Mouse (Mus musculus): ENCODE results near the gene Ndufb7. TPM values are rescaled to one million over a fixed set of nuclear protein-coding genes. Genes with fewer than 3 reads are reported as not detected.
A peak's percentile ranks its signal among the peaks of the same experiment; 100 is the strongest.
"Not testable (repeated sequence)": the region's sequence is repeated elsewhere in the genome, so short reads cannot be mapped to it uniquely, and the experiment has no call there.

Gene Ndufb7
- polyA plus RNA-seq, 1 experiment = 294 TPM

GRCm38 (mm10) chr8:83568755-83569154, 2.3 kb downstream of the Ndufb7 start:
- DNase-seq (ENCODE audit: low read depth) = no peak
- TF ChIP-seq CTCF (IDR thresholded peaks at IDR 0.05; ENCODE audit: borderline replicate concordance, extremely low read depth, insufficient read depth, insufficient read length) (no peak), POLR2A (IDR thresholded peaks at IDR 0.05; ENCODE audit: borderline replicate concordance, extremely low read depth, insufficient read depth, insufficient read length, poor library complexity, severe bottlenecking) (no peak)

DNA sequence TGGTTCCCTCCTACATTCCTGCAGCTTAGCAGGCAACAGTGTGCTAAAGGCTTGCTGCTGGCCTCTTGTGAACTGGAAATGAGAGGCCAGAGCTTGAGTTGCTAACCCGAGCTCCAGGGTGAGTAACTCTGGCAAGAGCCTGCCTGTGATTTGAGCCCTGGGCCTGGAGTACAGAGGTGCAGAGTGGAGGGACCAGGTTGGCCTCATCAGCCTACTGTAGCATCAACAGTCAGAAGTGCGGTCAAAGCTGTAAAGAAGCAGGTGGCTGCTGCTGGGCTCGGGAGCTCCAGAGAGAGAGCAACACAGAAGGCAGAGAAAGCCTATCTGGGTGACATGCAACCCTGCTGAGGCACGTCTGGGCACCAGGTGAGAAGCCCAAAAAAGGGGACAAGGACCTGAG, 2.7 kb downstream of the Ndufb7 start:
- TF ChIP-seq POLR2A (IDR thresholded peaks at IDR 0.05; ENCODE audit: borderline replicate concordance, extremely low read depth, insufficient read depth, insufficient read length, poor library complexity, severe bottlenecking) (no peak), CTCF (IDR thresholded peaks at IDR 0.05; ENCODE audit: borderline replicate concordance, extremely low read depth, insufficient read depth, insufficient read length) (no peak)

DNA sequence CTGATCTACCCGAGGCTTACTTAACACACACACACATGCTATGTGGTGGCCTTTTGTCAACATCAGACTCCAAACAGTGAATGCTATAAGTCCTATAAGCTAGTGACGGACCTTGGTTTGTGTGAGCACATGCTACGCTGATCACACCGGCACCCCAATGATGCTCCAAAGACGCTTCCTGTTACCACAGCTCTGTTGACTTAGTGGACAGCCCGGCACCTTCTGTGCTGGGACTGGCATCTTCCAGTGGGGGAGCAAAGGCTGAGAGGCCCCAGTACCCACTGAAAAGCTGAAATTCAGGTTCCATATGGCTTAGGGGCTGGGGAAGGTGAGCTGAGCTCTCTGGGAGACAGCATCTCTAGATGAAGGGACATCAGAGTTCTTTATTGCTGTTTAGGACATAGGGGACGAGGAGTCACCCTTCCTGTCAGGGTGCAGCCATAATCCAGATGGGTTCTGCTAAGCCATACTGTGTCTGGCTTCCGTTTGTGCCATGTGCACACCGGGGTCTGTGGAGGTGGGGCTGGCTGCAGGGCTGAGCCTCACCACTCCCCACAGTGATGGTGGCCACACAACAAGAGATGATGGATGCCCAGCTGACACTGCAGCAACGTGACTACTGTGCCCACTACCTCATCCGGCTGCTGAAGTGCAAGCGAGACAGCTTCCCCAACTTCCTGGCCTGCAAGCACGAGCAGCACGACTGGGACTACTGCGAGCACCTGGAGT, 4.0 kb downstream of the Ndufb7 start:
- DNase-seq (ENCODE audit: low read depth) = no peak
- no peak for TF ChIP-seq POLR2A (IDR thresholded peaks at IDR 0.05; ENCODE audit: borderline replicate concordance, extremely low read depth, insufficient read depth, insufficient read length, poor library complexity, severe bottlenecking)
- TF ChIP-seq CTCF (IDR thresholded peaks at IDR 0.05; ENCODE audit: borderline replicate concordance, extremely low read depth, insufficient read depth, insufficient read length) = no peak

More for the DNA sequence above, 2.7 kb downstream of the Ndufb7 start:
- DNase-seq (ENCODE audit: low read depth) = no peak

DNA sequence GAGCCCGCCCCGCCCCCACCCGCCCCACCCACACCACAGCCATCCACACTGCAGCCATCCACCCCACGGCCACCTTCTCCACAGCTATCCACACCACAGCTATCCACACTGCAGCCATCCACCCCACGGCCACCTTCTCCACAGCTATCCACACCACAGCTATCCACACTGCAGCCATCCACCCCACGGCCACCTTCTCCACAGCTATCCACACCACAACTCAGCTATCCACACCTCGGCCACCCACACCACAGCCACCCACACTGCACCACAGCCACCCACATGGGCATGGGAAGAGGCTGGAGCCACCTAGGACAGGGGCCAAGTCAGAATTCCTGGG, 4.5 kb downstream of the Ndufb7 start:
- not testable (repeated sequence) for DNase-seq (ENCODE audit: low read depth)

DNA sequence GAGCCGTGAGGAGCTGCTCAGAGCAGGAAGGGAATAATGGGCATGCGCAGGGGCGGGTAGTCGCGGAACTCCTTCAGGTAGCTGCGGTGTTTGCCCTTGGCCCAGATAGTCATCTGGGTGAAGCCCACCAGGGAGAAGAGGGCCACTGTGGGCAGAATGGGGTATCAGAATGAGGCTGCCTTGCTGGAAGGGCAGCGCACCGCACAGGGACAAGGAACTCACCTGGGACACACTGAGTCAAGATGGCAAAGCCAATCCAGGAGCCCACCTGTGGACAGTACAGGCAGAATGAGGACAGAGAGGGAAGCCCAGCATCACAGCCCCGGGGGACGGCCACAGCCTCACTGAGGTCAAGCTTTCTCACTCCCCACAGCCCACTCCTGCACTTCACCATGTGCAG, 5.3 kb downstream of the Ndufb7 start:
- DNase-seq (ENCODE audit: low read depth) = no peak
- TF ChIP-seq CTCF (IDR thresholded peaks at IDR 0.05; ENCODE audit: borderline replicate concordance, extremely low read depth, insufficient read depth, insufficient read length) (no peak), POLR2A (IDR thresholded peaks at IDR 0.05; ENCODE audit: borderline replicate concordance, extremely low read depth, insufficient read depth, insufficient read length, poor library complexity, severe bottlenecking) (no peak)

- DNase-seq (ENCODE audit: low read depth) = no peak
- TF ChIP-seq CTCF (IDR thresholded peaks at IDR 0.05; ENCODE audit: borderline replicate concordance, extremely low read depth, insufficient read depth, insufficient read length) (no peak), POLR2A (IDR thresholded peaks at IDR 0.05; ENCODE audit: borderline replicate concordance, extremely low read depth, insufficient read depth, insufficient read length, poor library complexity, severe bottlenecking) (no peak)
Observed at GRCm38 (mm10) chr8:83572246-83572812, 5.9 kb downstream of the Ndufb7 start.

DNA sequence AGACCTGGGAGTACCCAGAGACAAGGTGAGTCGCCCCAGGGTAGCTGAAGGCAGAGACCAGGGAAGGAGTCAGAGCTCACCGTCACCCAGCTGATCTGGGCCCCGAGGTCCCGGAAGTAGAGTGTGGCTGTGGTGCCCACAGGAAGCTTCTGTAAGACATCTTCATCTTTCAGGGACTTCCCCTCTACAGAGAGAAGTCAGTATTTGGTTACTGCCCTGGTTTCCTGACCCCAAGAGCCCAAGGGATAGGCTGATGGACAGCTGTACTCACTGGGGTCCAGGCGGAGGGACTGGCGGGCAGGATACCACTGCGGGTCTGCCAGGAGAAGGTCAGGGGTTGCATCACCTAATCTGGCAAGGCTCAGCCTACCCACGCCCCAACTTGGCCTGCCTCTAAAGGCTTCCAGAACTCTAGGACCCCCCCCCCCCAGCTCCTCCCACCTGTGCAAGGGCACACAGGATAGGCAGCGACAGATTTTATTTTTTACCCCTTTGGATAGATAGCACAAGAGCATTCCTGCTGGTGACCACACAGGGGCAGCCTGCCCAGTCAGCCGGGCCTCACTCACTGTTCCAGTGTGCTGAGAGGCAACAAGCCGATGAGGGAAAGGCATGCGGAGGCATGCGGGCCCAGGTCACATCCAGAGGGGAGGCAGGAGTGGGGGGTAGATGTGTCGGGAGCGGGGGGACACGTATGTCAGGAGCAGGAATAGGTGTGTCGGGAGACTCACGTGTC, 6.8 kb downstream of the Ndufb7 start:
- TF ChIP-seq CTCF (IDR thresholded peaks at IDR 0.05; ENCODE audit: borderline replicate concordance, extremely low read depth, insufficient read depth, insufficient read length) (no peak), POLR2A (IDR thresholded peaks at IDR 0.05; ENCODE audit: borderline replicate concordance, extremely low read depth, insufficient read depth, insufficient read length, poor library complexity, severe bottlenecking) (no peak)
- DNase-seq (ENCODE audit: low read depth) = no peak

DNA sequence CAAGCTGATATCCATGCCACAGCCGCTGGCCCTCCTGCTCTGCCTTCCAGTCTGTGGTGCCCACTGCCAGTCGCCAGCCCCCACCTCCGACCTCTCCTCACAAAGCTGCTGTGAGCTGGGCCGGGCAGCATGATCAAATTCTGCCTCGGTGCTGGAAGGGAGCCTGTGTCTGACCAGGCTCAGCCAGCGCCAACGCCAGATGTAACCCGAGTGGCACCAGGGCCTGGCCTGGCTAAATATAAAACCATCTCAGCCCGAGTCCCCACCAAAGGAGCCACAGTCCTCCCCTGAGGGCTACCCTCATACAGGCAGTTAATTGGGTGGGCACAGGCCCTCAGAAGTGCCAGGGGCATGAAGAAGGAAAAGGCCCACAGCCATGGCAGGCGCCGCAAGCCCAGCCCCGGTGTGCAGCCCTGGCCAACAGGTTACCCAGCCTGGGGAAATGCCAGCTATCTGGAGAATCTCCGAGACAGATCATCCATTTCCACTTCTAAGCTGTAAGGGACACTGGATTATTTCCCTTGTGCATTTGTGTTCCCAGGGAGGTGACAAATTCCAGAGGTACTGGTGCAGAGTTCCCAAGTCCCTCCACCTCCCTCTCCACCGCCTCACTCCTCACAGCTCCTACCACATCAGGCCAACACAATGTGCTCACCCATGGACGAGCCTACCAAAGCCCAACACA, 8.3 kb downstream of the Ndufb7 start:
- DNase-seq (ENCODE audit: low read depth) = no peak
- TF ChIP-seq POLR2A (IDR thresholded peaks at IDR 0.05; ENCODE audit: borderline replicate concordance, extremely low read depth, insufficient read depth, insufficient read length, poor library complexity, severe bottlenecking) = no peak
- TF ChIP-seq CTCF (IDR thresholded peaks at IDR 0.05; ENCODE audit: borderline replicate concordance, extremely low read depth, insufficient read depth, insufficient read length) = no peak

GRCm38 (mm10) chr8:83575561-83576515, 9.4 kb downstream of the Ndufb7 start:
- TF ChIP-seq POLR2A (IDR thresholded peaks at IDR 0.05; ENCODE audit: borderline replicate concordance, extremely low read depth, insufficient read depth, insufficient read length, poor library complexity, severe bottlenecking) = no peak
- TF ChIP-seq CTCF (IDR thresholded peaks at IDR 0.05; ENCODE audit: borderline replicate concordance, extremely low read depth, insufficient read depth, insufficient read length) = no peak
- DNase-seq (ENCODE audit: low read depth) = peak; percentile 20

- DNase-seq (ENCODE audit: low read depth) = no peak
- TF ChIP-seq POLR2A (IDR thresholded peaks at IDR 0.05; ENCODE audit: borderline replicate concordance, extremely low read depth, insufficient read depth, insufficient read length, poor library complexity, severe bottlenecking) (no peak), CTCF (IDR thresholded peaks at IDR 0.05; ENCODE audit: borderline replicate concordance, extremely low read depth, insufficient read depth, insufficient read length) (no peak)
Observed at GRCm38 (mm10) chr8:83576516-83576895, 10.0 kb downstream of the Ndufb7 start.
